Mouse (Mus musculus): ENCODE results near the gene Procr.

The Procr gene

DNA sequence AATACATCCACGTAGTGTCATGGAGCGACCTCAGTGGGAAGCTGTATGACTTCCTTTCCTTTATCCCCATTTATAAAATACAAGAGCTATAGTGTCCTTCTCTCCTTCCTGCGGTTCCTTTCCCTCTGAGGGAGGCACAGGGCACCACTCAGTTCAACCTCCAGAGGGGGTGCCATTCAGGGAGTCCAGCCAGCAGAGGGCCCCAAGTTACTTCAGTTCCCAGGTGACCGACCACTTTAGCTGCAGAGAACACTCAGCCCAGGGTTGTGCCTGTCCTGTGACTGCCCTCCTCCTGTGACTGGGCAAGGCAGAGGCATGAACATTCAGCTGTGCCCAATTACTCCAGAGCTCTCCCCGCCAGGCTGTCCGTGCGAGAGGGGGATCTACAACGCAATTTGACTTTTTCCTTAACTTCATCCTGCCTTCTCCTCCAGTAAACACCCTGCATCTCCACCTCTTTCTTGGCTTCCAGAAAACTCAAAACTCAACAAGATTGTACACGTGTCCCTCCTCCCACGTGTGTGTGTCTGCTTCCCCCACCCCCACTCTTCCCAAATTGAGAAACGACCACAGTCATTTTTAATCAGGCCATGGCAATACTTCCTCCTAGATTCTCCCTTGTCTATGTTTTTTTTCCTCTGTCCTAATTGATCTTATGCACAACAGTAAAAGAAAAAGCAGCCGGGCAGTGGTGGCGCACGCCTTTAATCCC, 6.1 kb downstream of the Procr start:
- DNase-seq: peak; percentile 29 to 43

DNA sequence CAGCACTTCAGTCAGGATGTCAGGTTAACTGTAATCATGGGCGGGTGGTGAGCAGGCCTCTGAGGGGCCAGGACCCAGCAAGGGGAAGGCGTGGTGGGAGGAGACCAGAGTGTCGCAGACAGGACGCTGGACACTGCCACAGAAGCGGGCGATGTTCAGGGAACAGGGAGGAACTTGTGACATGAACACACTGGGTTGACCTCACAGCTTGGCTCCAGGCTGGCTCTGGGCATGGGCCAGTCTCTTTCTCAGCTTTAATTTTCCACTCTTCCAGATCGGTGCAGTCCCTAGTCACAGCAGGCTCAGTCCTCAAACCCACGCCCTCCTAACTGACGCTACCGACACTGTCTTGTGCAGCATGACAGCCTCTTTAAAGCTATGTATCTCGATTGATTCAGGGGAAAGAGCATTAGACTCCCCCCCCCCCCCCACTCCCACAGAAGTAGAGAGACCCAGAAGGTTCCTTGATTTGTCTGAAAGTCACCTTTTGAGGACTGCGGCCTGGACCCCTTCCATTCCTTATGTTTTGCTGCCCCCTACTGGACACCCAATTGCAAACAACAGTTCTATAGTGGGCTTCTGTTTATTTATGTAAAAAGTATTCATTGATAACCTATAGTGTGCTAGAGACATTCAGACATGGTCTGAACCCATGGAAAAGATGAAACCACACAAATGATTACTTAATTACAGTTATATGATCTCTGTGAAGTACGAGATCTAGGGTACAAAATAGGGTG, 13.9 kb downstream of the Procr start:
- DNase-seq: peak; percentile 80 to 82

DNA sequence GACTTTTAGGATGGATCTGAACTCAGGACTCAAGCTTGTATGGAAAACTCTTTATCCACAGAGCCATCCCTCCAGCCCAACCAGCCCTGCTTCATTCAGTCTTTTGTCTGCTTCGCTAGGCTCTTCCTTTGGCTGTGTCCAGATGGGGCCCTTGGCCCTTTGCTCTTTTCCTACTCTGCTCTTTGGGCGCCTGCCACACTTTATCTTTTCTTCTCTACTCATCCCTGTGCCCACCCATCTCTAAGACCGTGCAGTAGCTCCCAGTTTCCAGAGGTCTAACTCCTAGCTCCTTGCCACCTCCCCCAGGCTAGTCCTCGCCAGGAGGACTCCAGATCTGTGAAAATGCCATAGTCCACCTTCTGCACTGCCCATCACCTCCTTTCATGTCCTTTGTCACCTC, 22.7 kb downstream of the Procr start:
- DNase-seq: no peak

DNA sequence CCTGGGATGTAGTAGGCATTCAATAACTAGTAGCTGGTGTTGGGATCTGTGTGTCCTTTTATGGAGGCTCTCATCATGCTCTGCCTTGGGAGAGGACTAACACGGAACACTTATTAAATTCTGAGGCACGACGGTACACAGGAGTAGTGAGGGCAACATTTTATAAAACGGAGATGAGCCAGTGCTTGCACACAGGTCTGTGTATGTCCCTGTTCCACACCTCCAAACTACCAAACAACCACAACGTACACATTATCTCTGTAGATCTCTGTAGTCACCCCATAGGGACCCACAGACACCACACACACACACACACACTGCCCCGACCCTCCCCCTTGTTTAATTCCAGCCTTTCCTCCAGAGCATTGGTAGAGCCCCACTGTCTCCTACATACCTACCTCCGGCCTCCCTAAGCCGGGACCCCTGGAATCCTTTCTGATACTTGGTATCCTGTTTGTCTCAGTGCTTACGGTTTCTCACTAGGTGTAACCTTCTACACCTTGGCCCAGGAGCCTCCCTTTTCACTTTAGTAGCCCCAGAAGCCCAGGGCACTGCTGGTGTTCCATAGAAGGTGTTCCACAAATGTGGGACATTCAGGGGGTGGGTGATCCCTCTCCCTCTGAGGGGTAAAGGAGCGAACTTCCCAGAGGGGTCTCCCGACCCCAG, 23.5 kb downstream of the Procr start:
- DNase-seq: no peak

DNA sequence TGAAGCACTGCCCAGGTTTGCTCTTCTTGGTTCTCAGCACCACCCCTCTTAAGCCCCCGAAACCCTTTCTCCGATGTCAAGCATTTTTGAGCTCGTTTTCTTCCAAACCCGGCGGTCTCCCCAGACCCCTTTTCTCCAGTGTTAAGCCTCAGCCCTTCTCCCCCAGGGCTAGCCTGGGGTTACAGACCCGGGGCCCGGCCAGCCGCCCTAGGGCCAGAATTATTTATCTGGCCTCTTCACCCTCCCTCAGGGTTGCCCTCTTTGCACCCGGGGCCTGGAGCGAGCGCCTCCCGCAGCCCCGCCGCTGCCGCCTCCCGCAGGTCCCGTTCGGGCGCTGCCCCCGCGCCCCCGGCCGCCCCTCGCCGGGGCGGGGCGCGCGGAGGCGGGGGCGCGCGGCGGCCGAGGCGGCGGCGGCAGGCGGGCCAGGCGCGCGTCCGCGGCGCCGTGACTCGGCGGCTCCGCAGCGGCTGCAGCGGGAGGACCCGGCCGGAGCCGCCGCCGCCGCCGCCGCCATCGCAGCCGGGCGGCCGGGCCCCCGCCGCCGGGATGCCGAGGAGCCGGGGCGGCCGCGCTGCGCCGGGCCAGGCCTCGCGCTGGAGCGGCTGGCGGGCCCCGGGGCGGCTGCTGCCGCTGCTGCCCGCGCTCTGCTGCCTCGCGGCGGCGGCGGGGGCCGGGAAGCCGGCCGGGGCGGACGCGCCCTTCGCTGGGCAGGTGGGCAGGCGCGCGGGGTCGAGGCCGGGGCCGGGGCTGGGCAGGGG, 24.2 kb downstream of the Procr start, which contains the start of gene Mmp24:
Gene Mmp24, plus strand, starts transcription at position 416 of the 758 bp plus-strand sequence.
- no peak for DNase-seq

DNA sequence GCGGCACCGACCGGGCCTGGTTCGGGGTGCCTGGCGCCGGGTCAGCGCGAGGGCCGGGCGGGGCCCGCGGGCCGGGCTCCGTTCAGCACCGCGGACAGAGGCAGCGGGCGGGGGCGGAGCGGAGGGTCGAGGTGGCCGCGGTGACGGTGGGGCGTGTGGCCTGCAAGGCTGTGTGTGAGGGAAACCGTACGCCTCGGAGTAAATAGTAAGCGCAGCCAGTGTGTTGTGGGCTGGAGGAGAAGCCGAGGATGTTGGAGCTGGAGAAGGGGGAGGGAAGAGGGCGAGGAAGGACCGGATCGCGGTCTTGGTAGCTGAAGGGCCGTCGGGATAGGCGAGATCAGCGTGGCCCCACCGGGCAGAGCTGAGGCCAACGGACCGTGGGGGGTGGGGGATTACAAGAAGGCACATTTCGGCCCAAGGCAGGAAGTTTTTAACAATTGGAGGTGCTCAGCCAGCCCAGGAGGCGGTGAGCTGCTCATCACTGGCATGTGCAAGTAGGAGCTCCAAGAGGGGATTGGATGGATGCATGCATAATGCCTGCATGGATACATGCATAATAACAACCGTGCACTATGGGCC, 24.9 kb downstream of the Procr start:
- peak; percentile 84 to 86 for DNase-seq

DNA sequence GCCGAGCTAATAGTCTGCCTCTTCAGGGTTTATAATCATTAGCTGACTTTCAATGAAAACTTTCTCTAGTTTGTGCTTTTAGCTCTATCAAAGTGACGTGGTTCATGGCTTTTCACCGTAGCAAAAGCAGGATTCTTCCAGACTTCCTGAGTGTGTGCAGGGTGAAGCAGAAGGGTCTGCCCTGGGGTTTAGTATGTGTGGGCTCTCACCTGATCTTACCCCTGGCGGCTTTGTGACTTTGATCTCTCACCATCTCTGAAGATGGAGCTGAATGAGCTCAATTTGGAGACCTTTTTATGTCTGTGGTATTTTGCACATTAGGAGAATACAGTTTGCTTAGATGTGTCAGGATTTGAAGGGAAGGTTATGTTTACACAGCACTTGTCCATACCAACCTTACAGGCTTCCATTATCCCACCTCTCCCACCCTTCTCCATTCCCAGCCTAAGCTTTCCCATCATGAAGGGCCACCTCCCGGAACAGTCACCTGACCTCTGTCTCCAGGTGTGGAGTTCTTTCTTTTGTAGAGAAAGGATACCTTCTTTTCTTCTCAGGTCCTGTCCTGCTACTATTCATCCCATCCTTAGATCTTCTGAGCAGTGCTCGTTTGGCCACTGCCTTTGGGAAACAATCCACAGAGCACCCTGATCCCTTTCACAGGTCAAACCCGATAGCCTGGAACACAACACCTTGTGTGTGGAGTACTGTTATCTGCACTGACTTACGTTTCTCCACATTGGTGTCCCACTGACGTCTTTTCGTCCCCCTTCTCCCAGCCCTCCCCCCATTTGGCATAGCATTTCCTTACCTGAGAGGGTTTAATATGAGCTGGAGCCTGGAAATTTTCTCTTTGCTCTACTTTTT, 26.1 kb downstream of the Procr start:
- DNase-seq: no peak

DNA sequence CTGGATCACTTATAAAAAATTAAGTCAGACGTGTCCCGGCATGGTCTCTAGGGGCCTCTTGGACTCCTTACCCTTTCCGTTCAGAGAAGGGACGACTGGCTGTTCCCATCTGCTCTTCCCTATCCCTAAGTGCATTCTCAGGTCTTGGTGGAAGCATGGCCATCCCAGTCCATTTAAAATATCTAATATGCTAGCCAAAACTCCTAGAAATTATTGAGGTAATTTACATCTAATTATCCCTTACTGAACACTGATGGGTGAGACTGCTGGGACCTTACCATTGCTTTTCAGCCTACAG, 26.7 kb downstream of the Procr start:
- no peak for DNase-seq

DNA sequence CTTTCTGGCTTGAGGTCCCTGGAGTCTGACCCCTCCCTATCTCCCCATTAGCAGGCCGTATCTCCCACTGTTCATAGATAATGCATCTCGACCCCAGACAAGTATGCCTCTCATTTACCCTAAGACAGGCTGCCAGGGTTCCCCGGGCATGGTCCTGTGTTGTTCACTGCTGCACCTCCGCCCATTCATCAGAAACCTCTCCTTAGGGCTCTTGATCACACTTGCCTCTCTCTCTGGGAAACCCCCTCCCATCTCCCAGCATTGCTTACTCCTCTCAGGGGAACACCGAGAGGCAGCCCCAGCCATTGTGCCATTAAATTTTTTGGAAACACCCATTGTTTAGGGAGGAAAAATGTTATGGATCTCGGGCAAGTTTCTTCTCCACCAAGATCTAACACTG, 27.1 kb downstream of the Procr start:
- no peak for DNase-seq

DNA sequence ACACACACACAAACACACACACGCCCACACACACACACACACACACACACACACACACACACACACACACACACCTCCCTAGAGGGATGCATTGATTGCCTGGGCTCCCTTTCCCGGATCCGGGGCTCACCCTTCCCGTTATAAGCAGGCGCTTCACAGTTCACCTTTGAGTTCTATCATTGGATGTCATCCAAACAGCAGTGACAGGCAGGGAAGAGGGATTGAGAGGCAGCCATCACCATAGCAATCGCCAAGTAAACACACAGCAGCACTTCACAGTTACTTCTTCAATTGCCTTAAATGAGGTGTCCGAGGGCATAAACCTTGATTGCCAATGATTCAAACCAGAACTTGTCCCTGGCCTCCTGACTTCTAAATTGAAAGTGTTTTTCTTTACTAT, 28.1 kb downstream of the Procr start:
- DNase-seq: no peak

DNA sequence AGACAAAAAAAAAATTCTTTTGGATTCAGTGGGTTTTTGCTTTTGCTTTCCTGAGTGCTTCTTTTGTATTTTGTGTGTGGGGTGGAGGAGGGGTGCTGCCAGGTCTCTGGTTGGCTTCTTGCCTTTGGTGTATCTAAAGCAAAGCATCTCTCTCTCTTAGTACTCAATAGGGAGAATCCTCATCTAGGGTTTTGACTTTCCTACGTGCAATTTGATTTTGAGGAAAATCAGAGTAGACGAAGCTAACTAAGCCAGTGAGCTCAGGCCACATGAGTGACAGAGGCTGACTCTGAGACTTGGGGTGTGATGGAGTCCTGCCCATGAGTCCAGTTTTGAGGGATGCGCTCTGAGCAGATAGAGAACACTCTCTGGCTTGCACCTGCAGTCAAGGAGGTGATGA, 28.6 kb downstream of the Procr start:
- DNase-seq: no peak

DNA sequence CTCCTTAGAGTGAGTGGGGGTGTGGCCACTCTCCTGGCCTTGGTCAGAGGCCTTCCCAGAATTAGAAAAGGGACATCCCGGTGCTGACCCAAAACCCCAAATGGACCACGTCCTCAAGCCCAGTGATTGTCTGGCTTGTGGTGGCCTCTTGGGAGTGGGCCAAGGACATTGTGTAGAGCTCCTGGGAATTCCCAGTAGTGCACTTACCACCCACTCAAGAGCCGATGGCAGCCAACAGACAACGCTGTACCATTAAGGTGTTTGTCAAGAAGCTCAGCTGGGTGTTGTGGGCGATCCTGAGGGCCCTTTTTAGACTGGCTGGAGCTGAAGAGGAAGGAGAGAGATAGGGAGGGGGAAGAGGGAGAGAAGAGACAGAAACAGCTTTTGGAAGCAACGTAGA, 33.6 kb downstream of the Procr start:
- no peak for DNase-seq

DNA sequence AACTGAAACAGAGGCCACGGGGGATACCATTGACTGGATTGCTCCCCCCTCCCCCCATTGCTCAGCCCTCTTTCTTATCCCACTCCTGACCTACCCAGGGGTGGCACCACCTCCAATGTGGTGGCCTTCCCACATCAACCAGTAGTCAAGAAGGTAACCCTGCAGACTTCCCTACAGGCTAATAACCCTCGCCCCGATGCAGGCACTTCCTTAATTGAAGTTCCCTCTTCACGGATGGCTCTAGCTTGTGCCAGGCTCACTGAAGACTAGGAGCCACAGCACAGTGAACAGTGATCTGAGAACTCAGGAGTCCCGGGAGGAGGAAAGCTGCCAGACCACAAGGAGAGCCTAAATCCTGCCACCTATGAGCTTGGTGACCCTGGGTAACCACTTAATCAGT, 36.0 kb downstream of the Procr start:
- DNase-seq: no peak

DNA sequence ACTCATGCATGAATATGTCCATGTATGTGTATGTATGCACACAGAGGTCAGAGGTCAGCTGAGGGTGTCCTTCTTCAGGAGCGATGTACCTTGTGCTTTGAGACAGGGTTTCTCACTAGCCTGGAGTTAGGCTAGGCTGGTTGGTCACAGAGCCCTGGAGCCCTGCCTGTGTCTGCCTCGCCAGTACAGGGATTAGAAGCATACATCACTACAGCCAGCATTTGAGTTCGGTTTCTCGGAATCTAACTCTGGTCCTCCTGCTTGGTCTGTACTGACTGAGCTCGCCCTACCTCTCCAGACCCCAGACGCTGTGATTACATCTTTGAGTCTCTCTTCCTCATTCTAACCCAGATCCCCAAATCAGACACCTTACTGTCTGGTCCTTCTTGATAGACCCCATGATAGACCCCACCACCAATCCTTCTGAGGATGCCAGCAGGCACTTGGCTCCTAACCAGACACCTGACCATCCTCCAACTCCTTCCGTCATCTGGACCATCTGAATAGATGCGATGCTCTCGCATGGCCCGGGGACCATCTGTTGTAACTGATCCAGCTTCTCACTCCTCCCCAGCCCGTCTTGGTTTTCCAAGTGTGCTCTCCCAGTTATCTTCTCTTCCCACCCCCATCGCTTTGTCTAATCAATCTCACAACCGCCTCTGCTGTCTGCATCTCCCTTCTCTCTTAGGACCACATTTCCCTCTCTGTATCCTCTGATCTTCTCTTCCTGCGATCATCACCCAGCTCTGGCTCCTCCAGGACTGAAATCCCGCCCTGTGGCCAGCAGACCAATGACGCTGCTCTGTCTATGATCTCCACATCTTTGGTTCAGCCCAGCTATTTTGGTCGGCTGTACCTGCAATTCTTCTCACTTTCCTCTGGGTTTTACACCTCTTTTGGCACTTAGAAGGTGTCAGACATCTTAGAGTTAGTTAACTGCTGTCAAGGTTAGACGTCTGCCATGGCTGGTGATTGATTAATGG, 37.3 kb downstream of the Procr start:
- DNase-seq: no peak

DNA sequence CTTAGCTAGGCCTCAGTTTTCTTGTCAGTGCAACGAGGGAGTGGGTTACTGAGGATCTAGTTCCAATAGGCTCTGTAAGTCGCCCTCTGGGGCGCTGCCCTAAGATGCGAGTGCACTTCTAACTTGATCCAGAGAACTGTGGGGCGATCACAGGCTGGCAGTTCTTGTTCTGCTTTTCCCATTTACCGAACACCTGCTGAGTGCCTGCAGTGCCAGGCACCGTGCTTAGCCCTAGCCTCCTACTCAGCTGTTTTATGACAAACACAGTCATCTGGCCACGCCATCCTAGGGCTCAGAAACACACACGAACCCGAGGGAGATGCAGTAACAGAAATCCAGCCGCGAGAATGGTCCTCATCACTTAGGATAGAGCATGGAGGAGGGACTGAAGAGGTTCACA, 42.0 kb downstream of the Procr start:
- no peak for DNase-seq

DNA sequence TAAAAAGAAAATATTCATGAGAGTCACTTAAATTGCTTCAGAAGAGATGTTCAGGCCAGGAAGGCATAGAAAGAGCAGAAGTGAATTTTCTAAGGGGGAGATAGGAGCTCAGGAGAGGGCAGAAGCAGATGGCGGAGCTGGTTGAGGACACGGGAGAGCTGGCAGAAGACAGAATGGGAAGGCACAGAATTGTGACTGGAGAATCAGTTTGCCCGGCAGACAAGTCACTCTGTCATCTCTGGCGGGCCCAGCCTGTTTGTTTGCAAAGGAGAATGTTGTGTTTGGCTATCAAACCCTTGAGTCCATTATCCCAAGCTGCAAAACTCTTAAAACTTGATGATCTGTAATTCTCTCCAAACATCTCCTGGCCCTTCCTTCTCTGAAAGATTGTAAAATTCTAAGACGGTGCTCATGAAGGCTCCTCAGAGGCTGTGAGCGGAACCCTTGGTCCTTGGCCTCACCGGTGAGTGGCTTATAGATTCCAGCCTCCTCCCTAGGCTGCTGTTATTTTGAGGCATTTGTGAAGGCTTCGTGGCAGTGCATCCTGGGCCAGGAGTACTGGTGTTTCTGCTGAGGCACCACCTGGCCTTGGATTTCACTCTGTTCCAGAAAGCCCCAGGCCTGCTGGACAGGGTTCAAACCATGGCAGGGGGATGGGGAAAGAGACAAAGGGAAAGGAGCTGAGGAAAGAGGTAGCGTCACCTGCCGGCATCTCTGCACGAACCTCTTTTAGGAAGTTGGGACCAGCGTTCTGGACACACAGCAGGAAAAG, 43.9 kb downstream of the Procr start:
- DNase-seq: no peak

DNA sequence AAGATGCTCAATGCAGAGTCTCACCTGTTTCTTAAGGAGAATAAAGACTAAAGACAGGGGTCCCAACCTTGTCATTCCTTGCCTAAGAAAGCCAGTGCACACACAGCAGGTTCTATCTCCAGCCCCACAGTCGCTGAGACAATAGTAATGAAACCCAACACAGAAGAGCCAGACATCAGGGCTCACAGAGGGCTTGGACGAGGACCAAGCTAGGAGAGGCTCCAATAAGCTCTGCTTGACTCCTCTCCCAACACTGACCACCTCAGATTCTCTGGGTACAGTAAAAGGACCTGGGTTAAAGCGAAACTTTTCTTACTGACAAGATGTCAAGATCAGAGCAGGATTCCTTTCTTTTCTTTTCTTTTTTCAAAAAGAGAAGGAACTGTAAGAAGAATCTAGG, 47.7 kb downstream of the Procr start:
- no peak for DNase-seq

DNA sequence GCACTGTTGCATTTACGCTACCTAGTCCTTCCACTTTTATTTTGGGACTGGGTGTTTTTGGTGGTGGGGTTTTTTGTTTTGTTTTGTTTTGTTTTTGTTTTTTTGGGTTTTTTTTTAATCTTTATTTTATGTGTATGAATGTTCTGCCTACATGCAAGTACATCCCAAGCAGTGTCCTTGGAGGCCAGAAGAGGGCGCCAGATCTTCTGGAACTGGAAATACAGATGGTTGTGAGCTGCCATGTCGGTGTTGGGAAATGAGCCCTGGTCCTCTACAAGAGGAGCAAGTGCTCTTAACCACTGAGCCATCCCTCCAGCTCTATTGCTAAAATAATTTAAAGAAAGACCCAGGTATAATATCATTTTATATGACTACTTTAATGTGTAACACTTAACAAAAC, 51.8 kb downstream of the Procr start:
- DNase-seq: peak; percentile 19 to 37

DNA sequence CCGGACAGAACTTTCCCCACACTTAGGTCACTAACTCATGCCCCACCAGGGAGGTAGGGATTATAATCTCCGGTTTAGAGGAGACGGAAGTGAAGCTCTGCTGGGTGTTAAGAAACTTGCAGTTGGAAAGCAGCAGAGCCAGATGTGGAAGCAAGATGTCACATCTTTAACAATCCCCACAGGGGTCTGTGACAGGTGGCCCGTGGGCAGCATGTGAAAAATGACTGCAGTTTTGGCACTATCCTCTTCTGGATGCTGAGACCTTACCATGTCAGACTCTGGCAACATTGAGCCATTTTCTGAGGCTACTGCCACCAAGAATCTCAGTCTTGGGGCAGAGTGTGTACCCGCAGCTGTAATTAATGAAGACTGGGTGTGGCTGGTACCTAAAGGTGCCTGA, 53.1 kb downstream of the Procr start:
- DNase-seq: no peak
